Mouse (Mus musculus): ENCODE measurements around the gene Pi4k2a.
A peak's percentile ranks its signal among the peaks of the same experiment; 100 is the strongest.

Pi4k2a gene

DNA sequence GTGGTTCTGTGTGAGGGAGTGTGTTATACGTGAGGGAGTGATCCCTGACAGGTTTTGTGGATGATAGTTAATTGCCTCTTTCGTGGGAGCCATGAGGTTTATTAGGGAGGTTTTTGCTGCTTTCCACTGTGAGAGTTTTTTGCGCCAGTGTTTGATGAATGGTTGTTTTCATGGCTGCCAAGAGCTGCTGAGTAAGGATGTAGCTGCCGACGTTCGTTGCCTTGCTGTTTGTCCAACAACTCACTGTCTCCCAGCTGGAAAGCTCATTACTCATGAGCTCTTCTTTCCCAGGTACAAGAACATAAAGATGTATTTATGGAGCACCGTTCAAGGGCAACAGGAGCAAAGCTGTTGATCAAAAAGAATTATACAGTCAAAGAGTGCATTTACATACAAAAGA is 73.9 kb downstream of the Pi4k2a start:
- no peak for DNase-seq (ENCODE audit: low read depth, low spot score)

- no peak for DNase-seq (ENCODE audit: low read depth, low spot score)
Measured at GRCm38 (mm10) chr19:42166130-42166529, 75.9 kb downstream of the Pi4k2a start.

DNA sequence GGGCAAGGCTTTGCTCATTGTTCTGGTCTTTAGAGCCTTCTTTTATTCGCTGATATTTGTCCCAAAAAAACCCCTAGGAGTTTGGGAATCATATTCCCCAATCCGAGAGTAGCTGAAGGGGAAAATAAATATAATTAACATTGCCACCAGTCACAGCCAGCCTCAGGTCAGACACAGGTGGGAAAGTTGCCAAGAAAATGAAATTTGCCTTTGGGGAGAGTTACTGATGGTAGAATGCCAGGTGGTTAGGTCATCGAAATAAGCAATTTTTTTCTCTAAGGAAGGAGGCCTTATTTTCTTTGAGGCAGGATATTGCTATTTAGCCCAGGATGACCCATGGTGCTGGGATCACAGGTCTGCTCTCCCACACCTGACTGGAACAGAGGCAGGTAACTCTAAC is 76.5 kb downstream of the Pi4k2a start:
- DNase-seq (ENCODE audit: low read depth, low spot score): no peak

- DNase-seq (ENCODE audit: low read depth, low spot score): no peak
Measured at GRCm38 (mm10) chr19:42167489-42167888, 77.2 kb downstream of the Pi4k2a start.

- DNase-seq (ENCODE audit: low read depth, low spot score): no peak
Measured at GRCm38 (mm10) chr19:42169322-42169975, 79.2 kb downstream of the Pi4k2a start.

- DNase-seq (ENCODE audit: low read depth, low spot score): peak; percentile 82
Measured at GRCm38 (mm10) chr19:42170025-42170969, 80.0 kb downstream of the Pi4k2a start.
